Mouse (Mus musculus) MEL (cell line): ENCODE measurements around the gene Sec22b. TPM values are rescaled to one million over a fixed set of nuclear protein-coding genes. Genes with fewer than 3 reads are reported as not detected.

ENCODE experiments used
- DNase-seq: peaks from one replicate; pipeline ENCODE4 v3.0.0; 2011; ENCODE audit warnings: low read depth, low spot score
- H3K27ac ChIP-seq: 2 replicates; pipeline ENCODE4 v1.5.1; 2012; ENCODE audit warnings: low read depth, mild to moderate bottlenecking, control low read depth, low read length, moderate library complexity; ENCODE audit not compliant: control insufficient read depth
- H3K27me3 ChIP-seq, 2 experiments: fragments of 150-350 bp in 1 of 2; sonication (generic) in 1 of 2; 2 replicates each; pipeline ENCODE4 v1.6.1; 2012; ENCODE audit warnings: low read length in 2 of 2, mild to moderate bottlenecking in 2 of 2, improper control_type of control experiment in 1 of 2, moderate library complexity in 1 of 2; ENCODE audit not compliant: insufficient read depth in 2 of 2, control insufficient read depth in 1 of 2
- H3K36me3 ChIP-seq, 2 experiments: 2 replicates each; pipeline ENCODE4 v1.6.1; 2012 to 2014; ENCODE audit warnings: low read length in 2 of 2, improper control_type of control experiment in 1 of 2, inconsistent platforms in 1 of 2, mild to moderate bottlenecking in 1 of 2; ENCODE audit not compliant: insufficient read depth in 2 of 2, control insufficient read depth in 1 of 2
- H3K4me1 ChIP-seq, 2 experiments: fragments of 150-350 bp in 1 of 2; sonication (generic) in 1 of 2; 2 replicates each; pipeline ENCODE4 v1.6.1; 2012; ENCODE audit warnings: low read length in 2 of 2, improper control_type of control experiment in 1 of 2, mild to moderate bottlenecking in 1 of 2; ENCODE audit not compliant: insufficient read depth in 2 of 2, control insufficient read depth in 1 of 2
- H3K4me3 ChIP-seq, 2 experiments: fragments of 150-350 bp in 1 of 2; sonication (generic) in 1 of 2; 2 replicates each; pipeline ENCODE4 v1.5.1; 2012; ENCODE audit warnings: low read depth in 2 of 2, low read length in 2 of 2, mild to moderate bottlenecking in 2 of 2, moderate library complexity in 2 of 2, control low read depth in 1 of 2, improper control_type of control experiment in 1 of 2; ENCODE audit not compliant: control insufficient read depth in 1 of 2, insufficient read depth in 1 of 2
- H3K79me2 ChIP-seq: 2 replicates; pipeline ENCODE4 v1.6.1; 2012; ENCODE audit warnings: mild to moderate bottlenecking, low read length, moderate library complexity; ENCODE audit not compliant: control insufficient read depth, poor library complexity, insufficient read depth
- H3K9ac ChIP-seq: 2 replicates; pipeline ENCODE4 v1.6.1; 2012; ENCODE audit warnings: low read depth, mild to moderate bottlenecking, control low read depth, low read length, moderate library complexity; ENCODE audit not compliant: control insufficient read depth, poor library complexity, severe bottlenecking
- H3K9me3 ChIP-seq: fragments of 150-350 bp; sonication (generic); replicated peaks from 2 replicates; pipeline ENCODE4 v1.6.1; 2012; ENCODE audit warnings: mild to moderate bottlenecking, low read length, improper control_type of control experiment, moderate library complexity; ENCODE audit not compliant: insufficient read depth
- BHLHE40 ChIP-seq: IDR thresholded peaks from 2 replicates; pipeline ENCODE4 v1.6.1; 2012; ENCODE audit warnings: low read depth, mild to moderate bottlenecking, inconsistent platforms, low read length, improper control_type of control experiment, borderline replicate concordance
- CTCF ChIP-seq, 3 experiments: IDR thresholded peaks in 2 of 3; conservative IDR thresholded peaks in 1 of 3; 2 replicates each; pipeline ENCODE4 v1.5.1; 2011 to 2012; ENCODE audit warnings: low read length in 3 of 3, low read depth in 2 of 3, mild to moderate bottlenecking in 2 of 3, improper control_type of control experiment in 1 of 3, inconsistent platforms in 1 of 3, mixed read lengths in 1 of 3, moderate library complexity in 1 of 3; ENCODE audit not compliant: control insufficient read depth in 1 of 3, insufficient read depth in 1 of 3, poor library complexity in 1 of 3, severe bottlenecking in 1 of 3
- E2F4 ChIP-seq: IDR thresholded peaks from 2 replicates; pipeline ENCODE4 v1.6.1; 2011; ENCODE audit warnings: low read depth, low read length, improper control_type of control experiment, borderline replicate concordance
- EP300 ChIP-seq, 2 experiments: IDR thresholded peaks; 2 replicates each; pipeline ENCODE4 v1.6.1; 2011; ENCODE audit warnings: improper control_type of control experiment in 2 of 2, low read length in 2 of 2, low read depth in 1 of 2, mild to moderate bottlenecking in 1 of 2
- GABPA ChIP-seq: IDR thresholded peaks from 2 replicates; pipeline ENCODE4 v1.6.1; 2012; ENCODE audit warnings: low read depth, mild to moderate bottlenecking, inconsistent platforms, low read length, improper control_type of control experiment, moderate library complexity
- GATA1 ChIP-seq: IDR thresholded peaks from 2 replicates; pipeline ENCODE4 v1.6.1; 2011; ENCODE audit warnings: low read depth, low read length, improper control_type of control experiment
- HCFC1 ChIP-seq: IDR thresholded peaks from 2 replicates; pipeline ENCODE4 v1.6.1; 2012; ENCODE audit warnings: low read depth, mild to moderate bottlenecking, inconsistent platforms, low read length, improper control_type of control experiment, moderate library complexity
- JUND ChIP-seq: IDR thresholded peaks from 2 replicates; pipeline ENCODE4 v1.6.1; 2011; ENCODE audit warnings: low read depth, mild to moderate bottlenecking, improper control_type of control experiment, low read length
- KAT2A ChIP-seq: conservative IDR thresholded peaks from 2 replicates; pipeline ENCODE4 v1.6.1; 2012; ENCODE audit warnings: low read depth, low read length, improper control_type of control experiment, inconsistent platforms
- MAFK ChIP-seq: IDR thresholded peaks from 2 replicates; pipeline ENCODE4 v1.6.1; 2011; ENCODE audit warnings: low read depth, mild to moderate bottlenecking, low read length, improper control_type of control experiment, borderline replicate concordance
- MAZ ChIP-seq: IDR thresholded peaks from 2 replicates; pipeline ENCODE4 v1.6.1; 2012; ENCODE audit warnings: low read depth, mild to moderate bottlenecking, inconsistent platforms, low read length, improper control_type of control experiment
- MEF2A ChIP-seq: IDR thresholded peaks from 2 replicates; pipeline ENCODE4 v1.6.1; 2014; ENCODE audit warnings: low read depth, mild to moderate bottlenecking, inconsistent platforms, low read length, improper control_type of control experiment; ENCODE audit not compliant: poor library complexity, insufficient replicate concordance, severe bottlenecking; ENCODE audit errors: extremely low read depth
- MXI1 ChIP-seq: IDR thresholded peaks from 2 replicates; pipeline ENCODE4 v1.6.1; 2011; ENCODE audit warnings: mild to moderate bottlenecking, low read depth, low read length, improper control_type of control experiment
- MYB ChIP-seq: IDR thresholded peaks from 2 replicates; pipeline ENCODE4 v1.6.1; 2011; ENCODE audit warnings: mild to moderate bottlenecking, low read depth, low read length, improper control_type of control experiment
- MYC ChIP-seq: IDR thresholded peaks from 2 replicates; pipeline ENCODE4 v1.6.1; 2011; ENCODE audit warnings: low read depth, mild to moderate bottlenecking, low read length, improper control_type of control experiment, moderate library complexity
- NRF1 ChIP-seq: IDR thresholded peaks from 2 replicates; pipeline ENCODE4 v1.6.1; 2014; ENCODE audit warnings: low read depth, mild to moderate bottlenecking, inconsistent platforms, low read length, improper control_type of control experiment, moderate library complexity; ENCODE audit not compliant: poor library complexity, insufficient read depth, severe bottlenecking
- POLR2A ChIP-seq, 2 experiments: IDR thresholded peaks; 2 replicates each; pipeline ENCODE4 v1.6.1; 2011 to 2012; ENCODE audit warnings: low read length in 2 of 2, mild to moderate bottlenecking in 2 of 2, control low read depth in 1 of 2, improper control_type of control experiment in 1 of 2, low read depth in 1 of 2, moderate library complexity in 1 of 2; ENCODE audit not compliant: control insufficient read depth in 1 of 2, insufficient read depth in 1 of 2, poor library complexity in 1 of 2
- POLR2AphosphoS2 ChIP-seq: IDR thresholded peaks from 2 replicates; pipeline ENCODE4 v1.6.1; 2011; ENCODE audit warnings: low read length, improper control_type of control experiment
- POLR2AphosphoS5 ChIP-seq: IDR thresholded peaks from 2 replicates; pipeline ENCODE4 v1.6.1; 2012; ENCODE audit warnings: low read depth, borderline replicate concordance, mild to moderate bottlenecking, inconsistent platforms, low read length, moderate library complexity, mixed read lengths
- RAD21 ChIP-seq: IDR thresholded peaks from 2 replicates; pipeline ENCODE4 v1.6.1; 2011; ENCODE audit warnings: mild to moderate bottlenecking, low read depth, low read length, improper control_type of control experiment
- RCOR1 ChIP-seq: IDR thresholded peaks from 2 replicates; pipeline ENCODE4 v1.6.1; 2012; ENCODE audit warnings: low read depth, mild to moderate bottlenecking, inconsistent platforms, low read length, improper control_type of control experiment
- SIN3A ChIP-seq: IDR thresholded peaks from 2 replicates; pipeline ENCODE4 v1.6.1; 2012; ENCODE audit warnings: low read length, improper control_type of control experiment, inconsistent platforms
- SMC3 ChIP-seq: IDR thresholded peaks from 2 replicates; pipeline ENCODE4 v1.6.1; 2011; ENCODE audit warnings: low read depth, low read length, improper control_type of control experiment
- TAL1 ChIP-seq: IDR thresholded peaks from 2 replicates; pipeline ENCODE4 v1.6.1; 2012; ENCODE audit warnings: mild to moderate bottlenecking, inconsistent platforms, low read length, moderate library complexity, mixed read lengths
- TBP ChIP-seq: IDR thresholded peaks from 2 replicates; pipeline ENCODE4 v1.8.0; 2011; ENCODE audit warnings: low read depth, low read length, improper control_type of control experiment
- TCF12 ChIP-seq: IDR thresholded peaks from 2 replicates; pipeline ENCODE4 v1.6.1; 2014; ENCODE audit warnings: low read depth, mild to moderate bottlenecking, inconsistent platforms, low read length, improper control_type of control experiment, moderate library complexity
- USF1 ChIP-seq: IDR thresholded peaks from 2 replicates; pipeline ENCODE4 v1.6.1; 2014; ENCODE audit warnings: low read depth, mild to moderate bottlenecking, inconsistent platforms, low read length, improper control_type of control experiment, moderate library complexity
- USF2 ChIP-seq, 2 experiments: IDR thresholded peaks; 2 replicates each; pipeline ENCODE4 v1.6.1; 2011 to 2012; ENCODE audit warnings: improper control_type of control experiment in 2 of 2, low read length in 2 of 2, borderline replicate concordance in 1 of 2, inconsistent platforms in 1 of 2, low read depth in 1 of 2, mild to moderate bottlenecking in 1 of 2; ENCODE audit not compliant: insufficient read depth in 1 of 2
- ZC3H11A ChIP-seq: IDR thresholded peaks from 2 replicates; pipeline ENCODE4 v1.6.1; 2012; ENCODE audit warnings: low read depth, mild to moderate bottlenecking, inconsistent platforms, low read length, improper control_type of control experiment
- ZMIZ1 ChIP-seq: IDR thresholded peaks from 2 replicates; pipeline ENCODE4 v1.6.1; 2012; ENCODE audit warnings: low read depth, mild to moderate bottlenecking, inconsistent platforms, low read length, improper control_type of control experiment, moderate library complexity
- ZNF384 ChIP-seq: IDR thresholded peaks from 2 replicates; pipeline ENCODE4 v1.6.1; 2012; ENCODE audit warnings: low read depth, mild to moderate bottlenecking, inconsistent platforms, low read length, improper control_type of control experiment
- polyA plus RNA-seq, 2 experiments: library from polyadenylated mRNA; stranded (reverse) in 1 of 2; unstranded in 1 of 2; fragments of >175 nt in 1 of 2; fragments of >200 nt in 1 of 2; gene quantifications; 2 replicates each; pipeline versions ENCODE4 v1.2.1 to v1.2.4; 2012; ENCODE audit warnings: low replicate concordance in 2 of 2, low read depth in 1 of 2; ENCODE audit not compliant: insufficient read length in 2 of 2, insufficient read depth in 1 of 2, missing spikeins in 1 of 2
- total RNA-seq: library from RNA; depleted of rRNA; stranded (reverse); fragments of 300-350 nt; gene quantifications from 2 replicates; pipeline ENCODE4 v1.2.3, GENCODE M21; 2012

Gene Sec22b
- total and polyA plus RNA-seq, 3 experiments = 36.8 to 43.3 TPM; not detected in 1

- H3K4me1 ChIP-seq = no peaks in the 10 kb centered on the region
- no peaks in the 10 kb centered on the region for H3K36me3 ChIP-seq
- no peak overlapping the region for H3K9ac ChIP-seq
- H3K9me3 ChIP-seq = no peaks in the 10 kb centered on the region
- no peak overlapping the region for H3K4me3 ChIP-seq
- H3K27me3 ChIP-seq = no peaks in the 10 kb centered on the region
- DNase-seq = no peak
- no peak overlapping the region for H3K27ac ChIP-seq
- H3K79me2 ChIP-seq = no peaks in the 10 kb centered on the region
- TF ChIP-seq TAL1 = no peak
- TF ChIP-seq ZMIZ1 = no peak
- TF ChIP-seq NRF1 = no peak
- TF ChIP-seq MAFK = no peak
- TF ChIP-seq RCOR1 = no peak
- no peak for TF ChIP-seq HCFC1
- TF ChIP-seq TCF12 = no peak
- TF ChIP-seq EP300 (IDR thresholded peaks at IDR 0.05; ENCODE audit: low read depth in 1 of 2, low read length in 2 of 2) = no peak
- TF ChIP-seq MYB = no peak
- no peak for TF ChIP-seq E2F4
- TF ChIP-seq POLR2A (IDR thresholded peaks at IDR 0.05; ENCODE audit: control insufficient read depth in 1 of 2, insufficient read depth in 1 of 2, low read depth in 1 of 2, low read length in 2 of 2, poor library complexity in 1 of 2) = no peak
- no peak for TF ChIP-seq CTCF (IDR thresholded peaks at IDR 0.05 in 2 of 3, conservative IDR thresholded peaks at IDR 0.05 in 1 of 3; ENCODE audit: control insufficient read depth in 1 of 3, insufficient read depth in 1 of 3, low read depth in 2 of 3, low read length in 3 of 3, poor library complexity in 1 of 3, severe bottlenecking in 1 of 3)
- no peak for TF ChIP-seq POLR2AphosphoS5
- no peak for TF ChIP-seq GATA1
- no peak for TF ChIP-seq MYC
- TF ChIP-seq TBP = no peak
- no peak for TF ChIP-seq MEF2A
Observed at GRCm38 (mm10) chr3:97961962-97962361, 61.0 kb downstream of the Sec22b start.

- Histone ChIP-seq H3K36me3 (peaks cover 0 to 15% of the 10 kb centered on the region in 2 experiments; a peak in 2 of 4 replicates), H3K79me2 (no peaks in the 10 kb centered on the region), H3K27ac (no peak overlapping the region), H3K9ac (no peak overlapping the region), H3K4me1 (peaks cover 5 to 20% of the 10 kb centered on the region in 2 experiments), H3K27me3 (no peaks in the 10 kb centered on the region), H3K9me3 (no peaks in the 10 kb centered on the region), H3K4me3 (no peak overlapping the region)
- DNase-seq = no peak
- no peak for TF ChIP-seq NRF1
- no peak for TF ChIP-seq MXI1
- TF ChIP-seq ZNF384 = no peak
- no peak for TF ChIP-seq POLR2A (IDR thresholded peaks at IDR 0.05; ENCODE audit: control insufficient read depth in 1 of 2, insufficient read depth in 1 of 2, low read depth in 1 of 2, low read length in 2 of 2, poor library complexity in 1 of 2)
- no peak for TF ChIP-seq SIN3A
- no peak for TF ChIP-seq KAT2A
- no peak for TF ChIP-seq CTCF (IDR thresholded peaks at IDR 0.05 in 2 of 3, conservative IDR thresholded peaks at IDR 0.05 in 1 of 3; ENCODE audit: control insufficient read depth in 1 of 3, insufficient read depth in 1 of 3, low read depth in 2 of 3, low read length in 3 of 3, poor library complexity in 1 of 3, severe bottlenecking in 1 of 3)
- no peak for TF ChIP-seq MEF2A
- TF ChIP-seq ZC3H11A = no peak
- TF ChIP-seq USF1 = no peak
- TF ChIP-seq GABPA = no peak
- no peak for TF ChIP-seq USF2 (IDR thresholded peaks at IDR 0.05; ENCODE audit: borderline replicate concordance in 1 of 2, insufficient read depth in 1 of 2, low read depth in 1 of 2, low read length in 2 of 2)
- no peak for TF ChIP-seq BHLHE40
- TF ChIP-seq RAD21 = no peak
- TF ChIP-seq GATA1 = no peak
- no peak for TF ChIP-seq MAFK
- no peak for TF ChIP-seq POLR2AphosphoS2
- no peak for TF ChIP-seq SMC3
- no peak for TF ChIP-seq JUND
- no peak for TF ChIP-seq MAZ
Observed at GRCm38 (mm10) chr3:97964878-97965353, 63.9 kb downstream of the Sec22b start.
